Mouse (Mus musculus) G1E (cell line): Measurements from ENCODE around the gene Mpped2. TPM values are rescaled to one million over a fixed set of nuclear protein-coding genes. Genes with fewer than 3 reads are reported as not detected.

Experiments
- ATAC-seq: 2 replicates; pipeline ENCODE4 v1.8.0; 2016; ENCODE audit warnings: mild to moderate bottlenecking; ENCODE audit not compliant: insufficient number of reproducible peaks, poor library complexity, low FRiP score, severe bottlenecking; ENCODE audit errors: extremely low read depth
- DNase-seq: peaks from one replicate; pipeline ENCODE4 v3.0.0; 2012; ENCODE audit warnings: low spot score
- H3K27me3 ChIP-seq: 2 replicates; pipeline ENCODE4 v1.6.1; 2012; ENCODE audit warnings: mild to moderate bottlenecking, low read length, inconsistent platforms; ENCODE audit not compliant: insufficient read depth
- H3K36me3 ChIP-seq: replicated peaks from 2 replicates; pipeline ENCODE3; 2012; ENCODE audit warnings: mild to moderate bottlenecking, inconsistent platforms
- H3K4me1 ChIP-seq: 2 replicates; pipeline ENCODE4 v1.6.1; 2012; ENCODE audit warnings: low read depth, low read length, inconsistent platforms, mixed read lengths; ENCODE audit not compliant: insufficient read depth
- H3K4me3 ChIP-seq: 2 replicates; pipeline ENCODE4 v1.5.1; 2012; ENCODE audit warnings: low read depth, mild to moderate bottlenecking, inconsistent platforms, low read length, moderate library complexity, mixed read lengths
- H3K9me3 ChIP-seq: replicated peaks from 2 replicates; pipeline ENCODE4 v1.6.1; 2012; ENCODE audit warnings: inconsistent platforms
- CTCF ChIP-seq: IDR thresholded peaks from 2 replicates; pipeline ENCODE4 v1.5.1; 2012; ENCODE audit warnings: low read depth, low read length, inconsistent platforms, mixed read lengths
- GATA1 ChIP-seq: IDR thresholded peaks from 2 replicates; pipeline ENCODE4 v1.6.1; 2012; ENCODE audit warnings: borderline replicate concordance, low read length, inconsistent platforms, mixed read lengths
- GATA2 ChIP-seq: IDR thresholded peaks from 2 replicates; pipeline ENCODE4 v1.6.1; 2012; ENCODE audit warnings: low read depth, low read length, inconsistent platforms, borderline replicate concordance
- POLR2AphosphoS5 ChIP-seq: IDR thresholded peaks from 2 replicates; pipeline ENCODE4 v1.6.1; 2012; ENCODE audit warnings: low read depth, low read length, inconsistent platforms; ENCODE audit not compliant: insufficient replicate concordance
- TAL1 ChIP-seq: conservative IDR thresholded peaks from 2 replicates; pipeline ENCODE4 v1.6.1; 2012; ENCODE audit warnings: low read depth, low read length, inconsistent platforms, mixed read lengths
- polyA plus RNA-seq: library from polyadenylated mRNA; stranded (reverse); fragments of >175 nt; gene quantifications from 2 replicates; pipeline ENCODE4 v1.2.3, GENCODE M21; 2012
- total RNA-seq, 2 experiments: library from RNA; stranded (forward) in 1 of 2; stranded (reverse) in 1 of 2; fragments of 200-1000 nt in 1 of 2; fragments of >200 nt in 1 of 2; fragmentation: Nextera tagmentation in 1 of 2; gene quantifications; 2 replicates each; pipeline ENCODE4 v1.2.3; 2014 to 2017

Mpped2 gene
- total and polyA plus RNA-seq, 3 experiments = 0.11 TPM; not detected in 2

DNA sequence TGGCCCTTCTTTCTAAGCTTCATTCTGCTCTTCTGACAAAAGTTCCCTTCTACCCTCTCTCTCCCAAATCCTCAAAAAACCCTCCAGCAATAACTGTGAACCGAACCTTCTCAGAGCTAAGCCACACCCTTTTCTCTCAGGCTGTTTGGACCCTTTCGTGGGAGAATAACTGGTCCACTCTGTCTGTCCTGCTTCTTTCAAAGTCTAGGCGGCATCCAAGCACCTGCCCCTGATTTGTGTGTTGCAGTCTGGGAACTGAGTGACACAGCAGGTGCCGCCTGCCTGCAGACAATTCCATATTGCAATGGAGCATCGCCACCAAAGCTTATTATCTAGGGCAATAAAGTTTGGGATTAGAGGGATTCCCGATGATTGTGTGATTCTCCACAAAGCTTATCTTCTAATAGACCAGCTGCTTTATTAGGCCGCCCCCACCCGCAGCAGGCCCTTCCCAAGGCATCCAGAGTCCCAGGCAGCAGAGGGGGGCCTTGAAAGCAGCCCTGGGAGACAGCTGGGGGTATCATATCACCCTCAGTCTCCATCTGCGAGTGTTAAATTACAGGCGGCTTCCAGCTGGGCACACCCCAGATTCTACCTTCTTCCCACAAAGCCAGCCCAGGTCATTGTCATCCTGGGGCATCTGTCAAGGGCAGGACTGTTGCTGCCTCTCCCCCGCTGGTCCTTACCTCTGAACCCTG lies 202.4 kb downstream of the Mpped2 start:
- Histone ChIP-seq H3K4me1 (no peaks in the 10 kb centered on the region), H3K4me3 (no peak overlapping the region), H3K36me3 (no peaks in the 10 kb centered on the region), H3K27me3 (no peaks in the 10 kb centered on the region), H3K9me3 (no peaks in the 10 kb centered on the region)
- DNase-seq = no peak
- no peak for ATAC-seq
- no peak for TF ChIP-seq GATA1
- no peak for TF ChIP-seq POLR2AphosphoS5
- TF ChIP-seq CTCF = no peak
- TF ChIP-seq TAL1 = no peak
- TF ChIP-seq GATA2 = no peak

DNA sequence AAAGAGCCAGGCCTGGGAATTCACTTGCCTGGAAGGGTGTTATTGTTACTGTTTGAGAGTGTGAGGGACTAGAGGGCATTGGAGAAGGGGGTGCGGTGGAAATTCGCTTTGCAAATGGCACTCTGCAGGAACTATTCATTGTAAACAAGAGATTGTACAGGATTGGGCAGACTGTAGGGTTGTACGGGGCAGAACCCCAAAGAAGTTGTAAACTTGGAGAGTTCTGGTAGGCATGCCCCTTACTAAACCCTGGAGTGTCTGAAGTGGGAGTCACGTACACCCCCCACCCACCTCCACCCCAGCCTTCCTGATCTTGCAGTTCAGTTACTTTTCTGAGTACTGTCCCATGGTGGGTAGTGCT lies 202.9 kb downstream of the Mpped2 start:
- H3K4me3 ChIP-seq = no peak overlapping the region
- TF ChIP-seq GATA2 = no peak
- no peaks in the 10 kb centered on the region for H3K4me1 ChIP-seq
- no peaks in the 10 kb centered on the region for H3K27me3 ChIP-seq
- DNase-seq (no peak), ATAC-seq (no peak)
- no peaks in the 10 kb centered on the region for H3K9me3 ChIP-seq
- no peaks in the 10 kb centered on the region for H3K36me3 ChIP-seq

DNA sequence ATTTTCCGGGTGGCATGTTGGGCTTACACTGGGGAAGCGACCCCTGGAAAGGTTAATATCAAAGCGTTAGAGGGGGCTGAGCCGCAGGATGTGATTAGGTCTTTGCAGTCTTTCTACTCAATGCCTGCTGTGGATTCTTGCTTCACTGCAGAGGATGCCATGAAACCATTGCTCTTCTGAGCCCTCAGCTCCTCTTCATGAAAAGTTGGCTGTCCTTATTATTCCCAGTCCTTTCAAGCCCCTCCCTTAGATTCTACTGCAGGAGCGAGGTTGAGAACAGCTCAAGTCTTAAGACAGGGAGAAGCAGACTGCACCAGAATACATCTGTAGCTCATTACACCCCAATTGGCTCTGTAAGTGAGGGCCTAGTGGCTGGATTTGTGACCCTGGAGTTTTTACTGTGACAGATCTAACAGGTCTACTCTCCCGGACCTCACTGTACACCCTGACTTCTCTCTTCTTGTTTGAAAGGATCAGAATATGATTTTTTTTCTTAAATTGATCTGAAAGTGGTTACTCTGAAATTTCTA lies 218.9 kb downstream of the Mpped2 start:
- Histone ChIP-seq H3K4me1 (no peaks in the 10 kb centered on the region), H3K27me3 (no peaks in the 10 kb centered on the region), H3K9me3 (0 out of 2 replicates have a peak, but pooled peaks cover 4% of the 10 kb centered on the region), H3K4me3 (no peak overlapping the region), H3K36me3 (no peaks in the 10 kb centered on the region)
- no peak for TF ChIP-seq POLR2AphosphoS5
- no peak for TF ChIP-seq GATA1
- no peak for TF ChIP-seq GATA2
- no peak for TF ChIP-seq TAL1
- no peak for TF ChIP-seq CTCF
- ATAC-seq (no peak), DNase-seq (no peak)
